Mouse (Mus musculus): ENCODE results near the gene Ak8. TPM values are rescaled to one million over a fixed set of nuclear protein-coding genes. Genes with fewer than 3 reads are reported as not detected.
A peak's percentile ranks its signal among the peaks of the same experiment; 100 is the strongest.

Ak8 gene
- polyA plus RNA-seq, 1 experiment from 2014 or later, result 2.7 TPM

- Histone ChIP-seq H3K27ac (no peak overlapping the region), H3K9ac (peak overlapping the region; percentile 28; the same call in 1 of the 2 replicates), H3K4me2 (replicated peaks) (no peak overlapping the region), H3K9me3 (ENCODE audit: control insufficient read depth, low read length) (no peaks in the 10 kb centered on the region), H3K27me3 (ENCODE audit: control insufficient read depth, insufficient read depth, low read length) (no peaks in the 10 kb centered on the region), H3K4me1 (replicated peaks; ENCODE audit: control insufficient read depth, insufficient read depth, low read length) (peaks cover 9% of the 10 kb centered on the region; the same call in 1 of the 2 replicates), H3K36me3 (replicated peaks; ENCODE audit: control insufficient read depth, insufficient read depth) (no peaks in the 10 kb centered on the region), H3K4me3 (replicated peaks; ENCODE audit: low read length) (no peak overlapping the region)
- ATAC-seq (ENCODE audit: low FRiP score), result no peak
- WGBS, result 80% methylated on average over 8 of the region's 8 CpGs
- DNase-seq (ENCODE audit: low spot score), result no peak
Observed at GRCm38 (mm10) chr2:28713036-28713435, 13.1 kb downstream of the Ak8 start.

- Histone ChIP-seq H3K9ac (no peak overlapping the region), H3K27me3 (ENCODE audit: control insufficient read depth, insufficient read depth, low read length) (no peaks in the 10 kb centered on the region), H3K4me1 (replicated peaks; ENCODE audit: control insufficient read depth, insufficient read depth, low read length) (peaks cover 3% of the 10 kb centered on the region; the same call in 1 of the 2 replicates), H3K4me3 (replicated peaks; ENCODE audit: low read length) (no peak overlapping the region), H3K9me3 (ENCODE audit: control insufficient read depth, low read length) (no peaks in the 10 kb centered on the region), H3K27ac (no peak overlapping the region), H3K36me3 (replicated peaks; ENCODE audit: control insufficient read depth, insufficient read depth) (no peaks in the 10 kb centered on the region), H3K4me2 (replicated peaks) (no peak overlapping the region)
- WGBS, result 89% methylated on average over 8 of the region's 8 CpGs
- ATAC-seq (ENCODE audit: low FRiP score), result no peak
- no peak for DNase-seq (ENCODE audit: low spot score)
Observed at GRCm38 (mm10) chr2:28722419-28722818, 22.5 kb downstream of the Ak8 start.

GRCm38 (mm10) chr2:28723912-28724311, 23.9 kb downstream of the Ak8 start:
- H3K36me3 ChIP-seq (replicated peaks; ENCODE audit: control insufficient read depth, insufficient read depth), result no peaks in the 10 kb centered on the region
- no peak overlapping the region for H3K9ac ChIP-seq
- no peaks in the 10 kb centered on the region for H3K9me3 ChIP-seq (ENCODE audit: control insufficient read depth, low read length)
- DNase-seq (ENCODE audit: low spot score), result no peak
- ATAC-seq (ENCODE audit: low FRiP score), result peak; percentile 34; the same call in 1 of the 2 replicates
- no peaks in the 10 kb centered on the region for H3K27me3 ChIP-seq (ENCODE audit: control insufficient read depth, insufficient read depth, low read length)
- H3K4me1 ChIP-seq (replicated peaks; ENCODE audit: control insufficient read depth, insufficient read depth, low read length), result peaks cover 12% of the 10 kb centered on the region; the same call in 1 of the 2 replicates
- WGBS, result 64% methylated on average over 9 of the region's 9 CpGs
- H3K27ac ChIP-seq, result no peak overlapping the region
- no peak overlapping the region for H3K4me2 ChIP-seq (replicated peaks)
- H3K4me3 ChIP-seq (replicated peaks; ENCODE audit: low read length), result no peak overlapping the region

- no peak overlapping the region for H3K9ac ChIP-seq
- DNase-seq (ENCODE audit: low spot score) (no peak), ATAC-seq (ENCODE audit: low FRiP score) (peak; percentile 51; the same call in 1 of the 2 replicates)
- WGBS, result 11% methylated on average over 16 of the region's 16 CpGs
- no peak overlapping the region for H3K4me3 ChIP-seq (replicated peaks; ENCODE audit: low read length)
- H3K4me1 ChIP-seq (replicated peaks; ENCODE audit: control insufficient read depth, insufficient read depth, low read length), result peaks cover 12% of the 10 kb centered on the region; the same call in 1 of the 2 replicates
- H3K27ac ChIP-seq, result peak overlapping the region; percentile 47; the same call in 1 of the 2 replicates
- no peaks in the 10 kb centered on the region for H3K36me3 ChIP-seq (replicated peaks; ENCODE audit: control insufficient read depth, insufficient read depth)
- H3K4me2 ChIP-seq (replicated peaks), result no peak overlapping the region
- H3K9me3 ChIP-seq (ENCODE audit: control insufficient read depth, low read length), result no peaks in the 10 kb centered on the region
- no peaks in the 10 kb centered on the region for H3K27me3 ChIP-seq (ENCODE audit: control insufficient read depth, insufficient read depth, low read length)
Observed at GRCm38 (mm10) chr2:28727786-28728404, 27.9 kb downstream of the Ak8 start.

- no peak for DNase-seq (ENCODE audit: low spot score)
- no peak overlapping the region for H3K4me2 ChIP-seq (replicated peaks)
- no peak for ATAC-seq (ENCODE audit: low FRiP score)
- H3K27ac ChIP-seq, result no peak overlapping the region
- no peak overlapping the region for H3K4me3 ChIP-seq (replicated peaks; ENCODE audit: low read length)
- H3K36me3 ChIP-seq (replicated peaks; ENCODE audit: control insufficient read depth, insufficient read depth), result no peaks in the 10 kb centered on the region
- no peaks in the 10 kb centered on the region for H3K9me3 ChIP-seq (ENCODE audit: control insufficient read depth, low read length)
- peaks cover 12% of the 10 kb centered on the region; the same call in 1 of the 2 replicates for H3K4me1 ChIP-seq (replicated peaks; ENCODE audit: control insufficient read depth, insufficient read depth, low read length)
- no peak overlapping the region for H3K9ac ChIP-seq
- H3K27me3 ChIP-seq (ENCODE audit: control insufficient read depth, insufficient read depth, low read length), result no peaks in the 10 kb centered on the region
Observed at GRCm38 (mm10) chr2:28730676-28731075, 30.7 kb downstream of the Ak8 start.

- no peak for ATAC-seq (ENCODE audit: low FRiP score)
- WGBS, result 76% methylated on average over 5 of the region's 5 CpGs
- no peaks in the 10 kb centered on the region for H3K36me3 ChIP-seq (replicated peaks; ENCODE audit: control insufficient read depth, insufficient read depth)
- no peak for DNase-seq (ENCODE audit: low spot score)
- no peak overlapping the region for H3K4me2 ChIP-seq (replicated peaks)
- no peaks in the 10 kb centered on the region for H3K27me3 ChIP-seq (ENCODE audit: control insufficient read depth, insufficient read depth, low read length)
- no peaks in the 10 kb centered on the region for H3K9me3 ChIP-seq (ENCODE audit: control insufficient read depth, low read length)
- 0 out of 2 replicates have a peak, but pooled peaks cover 3% of the 10 kb centered on the region for H3K4me1 ChIP-seq (replicated peaks; ENCODE audit: control insufficient read depth, insufficient read depth, low read length)
- no peak overlapping the region for H3K9ac ChIP-seq
- H3K4me3 ChIP-seq (replicated peaks; ENCODE audit: low read length), result no peak overlapping the region
- H3K27ac ChIP-seq, result peak overlapping the region; percentile 14; the same call in 1 of the 2 replicates
Observed at GRCm38 (mm10) chr2:28737112-28737511, 37.1 kb downstream of the Ak8 start.

GRCm38 (mm10) chr2:28740159-28740558, 40.2 kb downstream of the Ak8 start:
- Histone ChIP-seq H3K9ac (no peak overlapping the region), H3K4me1 (replicated peaks; ENCODE audit: control insufficient read depth, insufficient read depth, low read length) (0 out of 2 replicates have a peak, but pooled peaks cover 3% of the 10 kb centered on the region), H3K9me3 (ENCODE audit: control insufficient read depth, low read length) (no peaks in the 10 kb centered on the region), H3K36me3 (replicated peaks; ENCODE audit: control insufficient read depth, insufficient read depth) (no peaks in the 10 kb centered on the region), H3K4me3 (replicated peaks; ENCODE audit: low read length) (no peak overlapping the region), H3K27ac (no peak overlapping the region), H3K27me3 (ENCODE audit: control insufficient read depth, insufficient read depth, low read length) (no peaks in the 10 kb centered on the region), H3K4me2 (replicated peaks) (no peak overlapping the region)
- no peak for ATAC-seq (ENCODE audit: low FRiP score)
- WGBS, result 86% methylated on average over 5 of the region's 5 CpGs
- no peak for DNase-seq (ENCODE audit: low spot score)

GRCm38 (mm10) chr2:28742701-28743100, 42.7 kb downstream of the Ak8 start:
- Histone ChIP-seq H3K4me3 (replicated peaks; ENCODE audit: low read length) (no peak overlapping the region), H3K9me3 (ENCODE audit: control insufficient read depth, low read length) (no peaks in the 10 kb centered on the region), H3K27ac (no peak overlapping the region), H3K9ac (no peak overlapping the region), H3K36me3 (replicated peaks; ENCODE audit: control insufficient read depth, insufficient read depth) (no peaks in the 10 kb centered on the region), H3K27me3 (ENCODE audit: control insufficient read depth, insufficient read depth, low read length) (no peaks in the 10 kb centered on the region), H3K4me2 (replicated peaks) (no peak overlapping the region), H3K4me1 (replicated peaks; ENCODE audit: control insufficient read depth, insufficient read depth, low read length) (no peaks in the 10 kb centered on the region)
- ATAC-seq (ENCODE audit: low FRiP score), result no peak
- WGBS, result 80% methylated on average over 8 of the region's 8 CpGs
- no peak for DNase-seq (ENCODE audit: low spot score)

GRCm38 (mm10) chr2:28746682-28747332, 46.8 kb downstream of the Ak8 start:
- Histone ChIP-seq H3K4me3 (replicated peaks; ENCODE audit: low read length) (no peak overlapping the region), H3K4me2 (replicated peaks) (no peak overlapping the region), H3K27ac (no peak overlapping the region), H3K27me3 (ENCODE audit: control insufficient read depth, insufficient read depth, low read length) (peaks cover 10% of the 10 kb centered on the region), H3K4me1 (replicated peaks; ENCODE audit: control insufficient read depth, insufficient read depth, low read length) (peaks cover 18% of the 10 kb centered on the region), H3K36me3 (replicated peaks; ENCODE audit: control insufficient read depth, insufficient read depth) (no peaks in the 10 kb centered on the region), H3K9me3 (ENCODE audit: control insufficient read depth, low read length) (no peaks in the 10 kb centered on the region), H3K9ac (no peak overlapping the region)
- DNase-seq (ENCODE audit: low spot score) (no peak), ATAC-seq (ENCODE audit: low FRiP score) (no peak)
- 80% methylated on average over 15 of the region's 15 CpGs for WGBS
